Mouse (Mus musculus) megakaryocyte progenitor cell, adult 5-6 weeks (primary cell): Measurements from ENCODE around the gene Coq10a. TPM values are rescaled to one million over a fixed set of nuclear protein-coding genes. Genes with fewer than 3 reads are reported as not detected.

ENCODE experiments used
- ATAC-seq: replicated peaks from 2 replicates; pipeline ENCODE4 v1.8.0; 2016; ENCODE audit warnings: mild to moderate bottlenecking, moderate TSS enrichment, inconsistent platforms; ENCODE audit not compliant: poor library complexity
- total RNA-seq, 2 experiments: library from RNA; stranded (forward) in 1 of 2; stranded (reverse) in 1 of 2; fragments of 157-497, 149-512 nt in 1 of 2; fragments of 200-1000 nt in 1 of 2; gene quantifications; 2 replicates each; pipeline versions ENCODE4 v1.2.3 to v1.2.4; 2015 to 2017

Coq10a gene
- total RNA-seq (2015) (13.8 and 17.6 TPM in 2 replicates), total RNA-seq (2017) (8.8 and 9.4 TPM in 2 replicates)

GRCm38 (mm10) chr10:128368402-128369217, at the start of gene Coq10a:
TSS of gene Coq10a (minus strand) at chr10:128368997.
- ATAC-seq, result peak; percentile 76

GRCm38 (mm10) chr10:128414848-128415247, 46.1 kb upstream of the Coq10a start:
- no peak for ATAC-seq

GRCm38 (mm10) chr10:128413076-128413475, 44.3 kb upstream of the Coq10a start:
- ATAC-seq, result no peak

- no peak for ATAC-seq
Measured at GRCm38 (mm10) chr10:128412558-128412957, 43.8 kb upstream of the Coq10a start.

GRCm38 (mm10) chr10:128412055-128412381, 43.2 kb upstream of the Coq10a start:
- no peak for ATAC-seq

- ATAC-seq, result peak; percentile 73
Measured at GRCm38 (mm10) chr10:128411211-128412054, 42.6 kb upstream of the Coq10a start, which contains the start of the genes Nabp2 and Rnf41. TSS of gene Nabp2 (minus strand) at chr10:128411492. TSS of gene Rnf41 (plus strand) at chr10:128411657.

- ATAC-seq, result no peak
Measured at GRCm38 (mm10) chr10:128410560-128410845, 41.7 kb upstream of the Coq10a start.

GRCm38 (mm10) chr10:128409692-128410559, 41.1 kb upstream of the Coq10a start:
- peak; percentile 79 for ATAC-seq

GRCm38 (mm10) chr10:128408591-128409535, 40.1 kb upstream of the Coq10a start:
- ATAC-seq, result 0 out of 2 replicates have a peak, but pooled peaks have one; percentile 7

- ATAC-seq, result no peak
Measured at GRCm38 (mm10) chr10:128403931-128404330, 35.1 kb upstream of the Coq10a start.

- no peak for ATAC-seq
Measured at GRCm38 (mm10) chr10:128401638-128402037, 32.8 kb upstream of the Coq10a start.

- ATAC-seq, result no peak
Measured at GRCm38 (mm10) chr10:128401056-128401455, 32.3 kb upstream of the Coq10a start, which contains the start of gene Slc39a5. TSS of gene Slc39a5 (minus strand) at chr10:128401229.

- no peak for ATAC-seq
Measured at GRCm38 (mm10) chr10:128400338-128400737, 31.5 kb upstream of the Coq10a start.

- ATAC-seq, result no peak
Measured at GRCm38 (mm10) chr10:128397466-128397865, 28.7 kb upstream of the Coq10a start.

GRCm38 (mm10) chr10:128396716-128397264, 28.0 kb upstream of the Coq10a start:
- no peak for ATAC-seq

- peak; percentile 18; the same call in 1 of the 2 replicates for ATAC-seq
Measured at GRCm38 (mm10) chr10:128396017-128396673, 27.3 kb upstream of the Coq10a start.

- ATAC-seq, result no peak
Measured at GRCm38 (mm10) chr10:128391850-128392249, 23.1 kb upstream of the Coq10a start.

GRCm38 (mm10) chr10:128390366-128390765, 21.6 kb upstream of the Coq10a start:
- ATAC-seq, result no peak

- peak; percentile 70 for ATAC-seq
Measured at GRCm38 (mm10) chr10:128389570-128389969, 20.8 kb upstream of the Coq10a start.
